Mouse (Mus musculus) lung, embryonic 16.5 days (tissue): Measurements from ENCODE around the gene Dmc1. TPM values are rescaled to one million over a fixed set of nuclear protein-coding genes. Genes with fewer than 3 reads are reported as not detected.
A peak's percentile ranks its signal among the peaks of the same experiment; 100 is the strongest.

Source experiments
- ATAC-seq: fragments of 200-750 bp; cut with Nextera tagmentation; 2 replicates; pipeline ENCODE4 v1.8.0; 2017; ENCODE audit warnings: low read depth, mild to moderate bottlenecking, moderate library complexity
- H3K27ac ChIP-seq: fragments of 300-500 bp; sonication (generic); 2 replicates; pipeline ENCODE4 v1.5.1; 2014; ENCODE audit warnings: mild to moderate bottlenecking, control low read depth, low read length
- H3K27me3 ChIP-seq: fragments of 300-500 bp; sonication (generic); 2 replicates; pipeline ENCODE4 v1.6.1; 2014; ENCODE audit warnings: low read depth, low read length, mixed read lengths; ENCODE audit not compliant: control insufficient read depth, insufficient read depth
- H3K36me3 ChIP-seq: fragments of 300-500 bp; sonication (generic); 2 replicates; pipeline ENCODE4 v1.6.1; 2014; ENCODE audit warnings: low read length; ENCODE audit not compliant: control insufficient read depth, insufficient read depth
- H3K4me1 ChIP-seq: fragments of 300-500 bp; sonication (generic); replicated peaks from 2 replicates; pipeline ENCODE4 v1.6.1; 2014; ENCODE audit warnings: low read length, mixed read lengths; ENCODE audit not compliant: control insufficient read depth, insufficient read depth
- H3K4me2 ChIP-seq: fragments of 300-500 bp; sonication (generic); 2 replicates; pipeline ENCODE4 v1.6.1; 2014; ENCODE audit warnings: low read depth, low read length, control low read depth
- H3K4me3 ChIP-seq: fragments of 300-500 bp; sonication (generic); 2 replicates; pipeline ENCODE4 v1.5.1; 2014; ENCODE audit warnings: mild to moderate bottlenecking, low read length, control low read depth
- H3K9ac ChIP-seq: fragments of 300-500 bp; sonication (generic); 2 replicates; pipeline ENCODE4 v1.6.1; 2014; ENCODE audit warnings: low read length, control low read depth
- H3K9me3 ChIP-seq: fragments of 300-500 bp; sonication (generic); 2 replicates; pipeline ENCODE4 v1.6.1; 2016; ENCODE audit warnings: low read length; ENCODE audit not compliant: control insufficient read depth
- WGBS: fragments of 180-500 bp; shearing (Covaris S2); extraction: QIAGEN DNeasy Blood & Tissue Kit; methylation state at CpG from one replicate; pipeline ENCODE4 v1.1.7; 2014; 5-methylcytosine and 5-hydroxymethylcytosine counted together
- polyA plus RNA-seq: library from polyadenylated mRNA; unstranded; fragments of >200 nt; fragmentation: Nextera tagmentation; extraction: Ambion mirVana; gene quantifications from 2 replicates; pipeline ENCODE4 v1.2.1, GENCODE M21; 2015

The Dmc1 gene
- polyA plus RNA-seq: 3.2 and 3.3 TPM in 2 replicates

GRCm38 (mm10) chr15:79604990-79605665 is at the start of gene Dmc1:
TSS of gene Dmc1 (minus strand) at chr15:79605109.
- WGBS: 9% methylated on average over 37 of the region's 37 CpGs
- no peaks in the 10 kb centered on the region for H3K9me3 ChIP-seq
- peak; percentile 74 for ATAC-seq
- H3K9ac ChIP-seq: peak within 1 kb of the TSS; percentile 60
- H3K27ac ChIP-seq: no peak within 1 kb of the TSS
- H3K4me3 ChIP-seq: peak within 1 kb of the TSS; percentile 46
- peak within 1 kb of the TSS; percentile 56 for H3K4me2 ChIP-seq
- no peaks in the 10 kb centered on the region for H3K36me3 ChIP-seq
- H3K27me3 ChIP-seq: no peaks in the 10 kb centered on the region
- no peaks in the 10 kb centered on the region; the same call in 1 of the 2 replicates for H3K4me1 ChIP-seq

DNA sequence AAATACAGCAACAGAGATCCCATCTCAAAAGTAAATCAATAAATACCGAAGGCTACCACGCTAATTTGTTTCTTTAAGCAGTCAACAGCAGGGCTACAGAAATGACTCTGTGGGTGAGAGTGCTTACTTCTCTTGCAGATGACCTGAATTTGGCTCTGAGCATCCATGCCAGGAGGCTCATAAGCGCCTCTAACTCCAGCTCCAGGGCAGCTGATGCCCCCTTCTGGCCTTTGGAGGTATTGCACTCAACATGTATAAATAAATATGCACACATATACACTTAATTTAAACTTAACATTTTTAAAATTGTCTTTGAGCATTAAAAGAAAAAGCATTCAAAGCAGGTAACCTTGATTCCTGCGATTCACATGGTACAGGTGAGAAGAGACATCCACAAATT is 46.6 kb upstream of the Dmc1 start:
- Histone ChIP-seq H3K4me2 (no peak overlapping the region), H3K4me1 (no peaks in the 10 kb centered on the region), H3K27ac (no peak overlapping the region), H3K4me3 (no peak overlapping the region), H3K9ac (no peak overlapping the region), H3K9me3 (peaks cover 2% of the 10 kb centered on the region; the same call in 1 of the 2 replicates), H3K27me3 (no peaks in the 10 kb centered on the region), H3K36me3 (no peaks in the 10 kb centered on the region)
- ATAC-seq: no peak
- 74% methylated on average over 4 of the region's 4 CpGs for WGBS

DNA sequence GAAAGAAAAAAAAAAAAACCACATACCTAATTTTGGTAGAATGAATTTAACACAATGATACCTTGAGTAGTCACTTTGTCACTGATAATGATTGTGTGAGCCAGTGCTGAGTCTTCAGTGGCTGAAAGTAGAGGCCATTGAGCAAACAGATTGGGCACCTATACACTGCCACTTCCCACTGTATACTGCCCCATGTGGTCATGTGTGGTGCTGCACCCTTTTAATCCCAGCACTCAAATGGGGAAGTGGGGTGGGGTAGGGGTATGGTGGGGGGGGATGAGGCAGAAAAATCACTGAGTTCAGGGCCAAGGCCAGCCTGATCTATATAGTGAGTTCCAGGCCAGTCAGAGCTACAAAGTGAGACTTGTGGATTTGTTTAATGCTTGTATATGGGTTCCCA is 45.7 kb upstream of the Dmc1 start:
- Histone ChIP-seq H3K9me3 (peaks cover 2% of the 10 kb centered on the region; the same call in 1 of the 2 replicates), H3K36me3 (no peaks in the 10 kb centered on the region), H3K4me3 (no peak overlapping the region), H3K9ac (no peak overlapping the region), H3K27me3 (no peaks in the 10 kb centered on the region), H3K4me1 (no peaks in the 10 kb centered on the region), H3K27ac (no peak overlapping the region), H3K4me2 (no peak overlapping the region)
- ATAC-seq: 0 out of 2 replicates have a peak, but pooled peaks have one; percentile 5

- Histone ChIP-seq H3K36me3 (no peaks in the 10 kb centered on the region), H3K4me2 (no peak overlapping the region), H3K4me1 (no peaks in the 10 kb centered on the region), H3K9me3 (peaks cover 2% of the 10 kb centered on the region; the same call in 1 of the 2 replicates), H3K27ac (no peak overlapping the region), H3K27me3 (no peaks in the 10 kb centered on the region), H3K9ac (no peak overlapping the region), H3K4me3 (no peak overlapping the region)
- ATAC-seq: no peak
- WGBS: 84% methylated on average over 12 of the region's 12 CpGs
Observed at GRCm38 (mm10) chr15:79648130-79648529, 43.2 kb upstream of the Dmc1 start.

DNA sequence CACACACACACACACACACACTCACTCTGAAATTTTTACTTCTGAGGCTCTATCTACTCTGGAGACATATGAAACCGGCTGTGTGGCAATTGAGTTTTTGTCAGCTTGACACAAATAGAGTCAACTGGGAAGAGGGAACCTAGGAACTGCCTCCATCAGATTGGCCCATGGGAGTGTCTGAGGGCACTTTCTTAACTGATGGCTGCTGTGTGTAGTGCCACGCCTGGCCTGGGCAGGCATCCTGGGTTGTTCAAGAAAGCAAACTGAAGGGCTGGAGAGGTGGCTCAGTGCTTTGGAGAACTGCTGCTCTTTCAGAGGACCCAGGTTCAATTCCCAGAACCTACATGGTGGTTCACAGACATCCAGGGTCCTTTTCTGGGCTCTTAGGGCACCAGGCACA is 40.6 kb upstream of the Dmc1 start:
- no peaks in the 10 kb centered on the region for H3K27me3 ChIP-seq
- H3K9ac ChIP-seq: no peak overlapping the region
- H3K4me3 ChIP-seq: no peak overlapping the region
- H3K4me1 ChIP-seq: no peaks in the 10 kb centered on the region
- WGBS: 83% methylated on average over 2 of the region's 2 CpGs
- no peaks in the 10 kb centered on the region for H3K9me3 ChIP-seq
- H3K36me3 ChIP-seq: no peaks in the 10 kb centered on the region
- no peak overlapping the region for H3K4me2 ChIP-seq
- H3K27ac ChIP-seq: no peak overlapping the region
- ATAC-seq: no peak

GRCm38 (mm10) chr15:79641135-79641817 is 36.4 kb upstream of the Dmc1 start:
- Histone ChIP-seq H3K27me3 (no peaks in the 10 kb centered on the region), H3K9ac (no peak overlapping the region), H3K4me1 (no peaks in the 10 kb centered on the region), H3K36me3 (no peaks in the 10 kb centered on the region), H3K4me3 (no peak overlapping the region), H3K27ac (no peak overlapping the region), H3K4me2 (no peak overlapping the region), H3K9me3 (no peaks in the 10 kb centered on the region)
- ATAC-seq: no peak
- 48% methylated on average over 12 of the region's 12 CpGs for WGBS

- Histone ChIP-seq H3K4me1 (no peaks in the 10 kb centered on the region), H3K36me3 (peaks cover 12% of the 10 kb centered on the region), H3K4me2 (no peak overlapping the region), H3K27ac (no peak overlapping the region), H3K4me3 (no peak overlapping the region), H3K27me3 (no peaks in the 10 kb centered on the region), H3K9ac (no peak overlapping the region), H3K9me3 (no peaks in the 10 kb centered on the region)
- no peak for ATAC-seq
- 51% methylated on average over 2 of the region's 2 CpGs for WGBS
Observed at GRCm38 (mm10) chr15:79630471-79630870, 25.6 kb upstream of the Dmc1 start.

GRCm38 (mm10) chr15:79619770-79620414 is 15.0 kb upstream of the Dmc1 start:
- H3K9ac ChIP-seq: no peak overlapping the region
- H3K4me1 ChIP-seq: no peaks in the 10 kb centered on the region
- no peak for ATAC-seq
- no peaks in the 10 kb centered on the region for H3K9me3 ChIP-seq
- H3K4me2 ChIP-seq: no peak overlapping the region
- WGBS: 67% methylated on average over 11 of the region's 11 CpGs
- H3K36me3 ChIP-seq: peaks cover 3% of the 10 kb centered on the region; the same call in 1 of the 2 replicates
- H3K27me3 ChIP-seq: no peaks in the 10 kb centered on the region
- no peak overlapping the region for H3K27ac ChIP-seq
- no peak overlapping the region for H3K4me3 ChIP-seq

DNA sequence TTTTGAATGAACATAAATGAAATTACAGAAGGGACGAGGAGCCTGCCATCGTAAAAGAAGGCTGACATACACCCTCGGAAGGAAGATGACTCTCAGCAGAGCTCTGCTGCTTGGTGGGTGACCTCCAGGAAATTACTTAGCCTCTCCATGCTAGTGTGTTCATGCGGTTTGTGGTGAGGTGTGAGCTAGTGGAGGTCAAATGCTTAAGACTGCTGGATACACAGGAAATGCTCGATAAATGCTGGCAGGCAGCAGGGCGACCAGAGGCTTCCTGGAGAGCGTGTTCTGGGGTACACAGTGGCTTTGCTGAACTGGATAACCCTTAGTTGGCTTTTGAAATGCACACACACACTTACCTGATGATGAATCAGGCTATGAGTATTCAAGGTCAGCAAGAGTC is 13.5 kb upstream of the Dmc1 start:
- 75% methylated on average over 7 of the region's 7 CpGs for WGBS

More for the DNA sequence above, 13.5 kb upstream of the Dmc1 start:
- H3K27ac ChIP-seq: no peak overlapping the region
- H3K9me3 ChIP-seq: no peaks in the 10 kb centered on the region
- H3K4me1 ChIP-seq: no peaks in the 10 kb centered on the region
- H3K36me3 ChIP-seq: peaks cover 3% of the 10 kb centered on the region; the same call in 1 of the 2 replicates
- ATAC-seq: no peak
- H3K4me2 ChIP-seq: no peak overlapping the region
- no peaks in the 10 kb centered on the region for H3K27me3 ChIP-seq
- H3K9ac ChIP-seq: no peak overlapping the region
- no peak overlapping the region for H3K4me3 ChIP-seq
